In genomic region chr11:22055908-22056307, GRCm38 (mm10) we compare ENCODE assay signal across 34 mouse cellular contexts. TPM values are rescaled to one million over a fixed set of nuclear protein-coding genes. Genes with fewer than 3 reads are reported as not detected.
DNase-seq lines count a peak whose midpoint lies in the region; ATAC-seq and TF ChIP-seq lines count a peak whose summit lies in the region.
"Had no signal": no experiment of that assay in that cellular context is flagged by ENCODE, and none has a peak within 500 bp of the region (broad histone marks: within the 10 kb centered on the region; RNA-seq: fewer than 3 reads in every experiment).

No protein-coding gene starts in this region.

- H3K9ac ChIP-seq in midbrain, embryonic 11.5 days (ENCODE audit: low read length) = no peak overlapping the region
- H3K9ac ChIP-seq in midbrain, postnatal 0 days (replicated peaks; ENCODE audit: low read length, poor library complexity, severe bottlenecking) = no peak overlapping the region
- no peak overlapping the region for H3K9ac ChIP-seq in hindbrain, embryonic 13.5 days
- no peak overlapping the region for H3K9ac ChIP-seq in hindbrain, embryonic 15.5 days
- H3K9ac ChIP-seq in midbrain, embryonic 16.5 days (ENCODE audit: low read depth, low read length) = no peak overlapping the region
- H3K9ac ChIP-seq: forebrain, postnatal 0 days; liver, embryonic 14.5 days had no signal

- H3K9me3 ChIP-seq in midbrain, embryonic 11.5 days (ENCODE audit: control insufficient read depth, low read length) = no peaks in the 10 kb centered on the region
- H3K9me3 ChIP-seq in midbrain, postnatal 0 days (ENCODE audit: low read length) = no peaks in the 10 kb centered on the region
- no peaks in the 10 kb centered on the region for H3K9me3 ChIP-seq in hindbrain, embryonic 13.5 days
- H3K9me3 ChIP-seq in hindbrain, embryonic 15.5 days = no peaks in the 10 kb centered on the region
- H3K9me3 ChIP-seq in midbrain, embryonic 16.5 days (replicated peaks; ENCODE audit: control insufficient read depth, low read length, poor library complexity, severe bottlenecking) = no peaks in the 10 kb centered on the region

- 58% methylated on average over 6 of the region's 6 CpGs for whole genome bisulfite sequencing in midbrain, embryonic 11.5 days
- WGBS in midbrain, postnatal 0 days = 43% methylated on average over 6 of the region's 6 CpGs
- WGBS in hindbrain, embryonic 13.5 days = 30% methylated on average over 6 of the region's 6 CpGs
- 33% methylated on average over 6 of the region's 6 CpGs for WGBS in hindbrain, embryonic 15.5 days
- 29% methylated on average over 6 of the region's 6 CpGs for WGBS in midbrain, embryonic 16.5 days

- no peak for TF ChIP-seq CTCF in midbrain, postnatal 0 days (IDR thresholded peaks at IDR 0.05)

- H3K4me2 ChIP-seq in midbrain, embryonic 11.5 days = no peak overlapping the region
- no peak overlapping the region for H3K4me2 ChIP-seq in midbrain, postnatal 0 days (ENCODE audit: low read depth, low read length, poor library complexity, severe bottlenecking)
- H3K4me2 ChIP-seq in hindbrain, embryonic 13.5 days = no peak overlapping the region
- no peak overlapping the region for H3K4me2 ChIP-seq in hindbrain, embryonic 15.5 days
- H3K4me2 ChIP-seq in midbrain, embryonic 16.5 days (ENCODE audit: low read length) = no peak overlapping the region

- ATAC-seq in midbrain, embryonic 11.5 days (ENCODE audit: low FRiP score) = peak; percentile 38
- no peak for ATAC-seq in midbrain, postnatal 0 days (ENCODE audit: low FRiP score)
- ATAC-seq in hindbrain, embryonic 13.5 days (ENCODE audit: low FRiP score) = peak; percentile 78
- peak; percentile 63; the same call in 1 of the 2 replicates for ATAC-seq in hindbrain, embryonic 15.5 days (ENCODE audit: low FRiP score, low read depth)
- ATAC-seq in midbrain, embryonic 16.5 days = 0 out of 2 replicates have a peak, but pooled peaks have one; percentile 17
- ATAC-seq: activated CD4-positive, CD25-positive, alpha-beta regulatory T cell, adult 4 months; forebrain, postnatal 0 days had no signal

- H3K36me3 ChIP-seq in midbrain, embryonic 11.5 days (ENCODE audit: control insufficient read depth, insufficient read depth, low read length) = no peaks in the 10 kb centered on the region
- no peaks in the 10 kb centered on the region for H3K36me3 ChIP-seq in midbrain, postnatal 0 days (ENCODE audit: insufficient read depth, low read length)
- peaks cover 12% of the 10 kb centered on the region for H3K36me3 ChIP-seq in hindbrain, embryonic 13.5 days
- peaks cover 5% of the 10 kb centered on the region for H3K36me3 ChIP-seq in hindbrain, embryonic 15.5 days
- H3K36me3 ChIP-seq in midbrain, embryonic 16.5 days (ENCODE audit: control insufficient read depth, insufficient read depth, low read length) = no peaks in the 10 kb centered on the region

- H3K27me3 ChIP-seq in midbrain, embryonic 11.5 days (ENCODE audit: control insufficient read depth, insufficient read depth, low read length) = no peaks in the 10 kb centered on the region
- H3K27me3 ChIP-seq in midbrain, postnatal 0 days (ENCODE audit: insufficient read depth, low read length) = no peaks in the 10 kb centered on the region
- H3K27me3 ChIP-seq in hindbrain, embryonic 13.5 days = no peaks in the 10 kb centered on the region
- no peaks in the 10 kb centered on the region for H3K27me3 ChIP-seq in hindbrain, embryonic 15.5 days
- no peaks in the 10 kb centered on the region for H3K27me3 ChIP-seq in midbrain, embryonic 16.5 days (ENCODE audit: control insufficient read depth, insufficient read depth, low read depth, low read length)
- H3K27me3 ChIP-seq: CH12.LX had no signal

- peaks cover 24% of the 10 kb centered on the region for H3K4me1 ChIP-seq in midbrain, embryonic 11.5 days (ENCODE audit: control insufficient read depth, insufficient read depth, low read length)
- no peaks in the 10 kb centered on the region for H3K4me1 ChIP-seq in midbrain, postnatal 0 days (ENCODE audit: insufficient read depth, low read length)
- 0 out of 2 replicates have a peak, but pooled peaks cover 8% of the 10 kb centered on the region for H3K4me1 ChIP-seq in hindbrain, embryonic 13.5 days (replicated peaks)
- H3K4me1 ChIP-seq in hindbrain, embryonic 15.5 days (replicated peaks) = 0 out of 2 replicates have a peak, but pooled peaks cover 5% of the 10 kb centered on the region
- peaks cover 9% of the 10 kb centered on the region for H3K4me1 ChIP-seq in midbrain, embryonic 16.5 days (ENCODE audit: control insufficient read depth, insufficient read depth, low read length)

- no peak overlapping the region for H3K4me3 ChIP-seq in midbrain, embryonic 11.5 days (ENCODE audit: low read depth, low read length)
- no peak overlapping the region for H3K4me3 ChIP-seq in midbrain, postnatal 0 days (ENCODE audit: low read depth, low read length)
- no peak overlapping the region for H3K4me3 ChIP-seq in hindbrain, embryonic 13.5 days
- no peak overlapping the region for H3K4me3 ChIP-seq in hindbrain, embryonic 15.5 days
- H3K4me3 ChIP-seq in midbrain, embryonic 16.5 days (ENCODE audit: low read depth, low read length) = no peak overlapping the region

- no peak overlapping the region for H3K27ac ChIP-seq in midbrain, embryonic 11.5 days (ENCODE audit: low read depth, low read length)
- no peak overlapping the region for H3K27ac ChIP-seq in midbrain, postnatal 0 days (ENCODE audit: low read depth, low read length)
- H3K27ac ChIP-seq in hindbrain, embryonic 13.5 days = no peak overlapping the region
- no peak overlapping the region for H3K27ac ChIP-seq in hindbrain, embryonic 15.5 days (replicated peaks)
- H3K27ac ChIP-seq in midbrain, embryonic 16.5 days (ENCODE audit: low read length) = no peak overlapping the region
- H3K27ac ChIP-seq: liver, embryonic 14.5 days; macrophage; stomach, postnatal 0 days had no signal

- no peak for DNase-seq in midbrain, embryonic 11.5 days (ENCODE audit: low spot score, missing footprints)
- DNase-seq in midbrain, postnatal 0 days (ENCODE audit: low spot score) = no peak
- no peak for DNase-seq in cerebellum, postnatal 10 days
- DNase-seq in right cerebral cortex, postnatal 25 days = no peak
- DNase-seq: adrenal gland, adult 2 months; B cell, adult 2 months; cerebellum, adult 8-10 months; cerebellum, postnatal 36 days; forebrain, postnatal 0 days; kidney, adult 11 months; kidney, postnatal 14 days; layer of hippocampus, adult 9-11 months; liver; lung, adult 2 months; lung, postnatal 10 days; thymus, adult 18-20 months; thymus, postnatal 25 days had no signal

RNA-seq across cellular contexts. Expression of gene Otx1, which starts 53.2 kb away (rescaled TPM):
- polyA plus RNA-seq in midbrain, embryonic 11.5 days (2014; fragmentation: Nextera tagmentation; extraction: Ambion mirVana) = 40.6 and 43.7 TPM in 2 replicates
- 5.5 and 6.5 TPM in 2 replicates for total RNA-seq in midbrain, postnatal 0 days (2014; rRNA removed)
- polyA plus RNA-seq in midbrain, postnatal 0 days (2015; fragmentation: Nextera tagmentation; extraction: Ambion mirVana) = 7.6 and 8.1 TPM in 2 replicates
- polyA plus RNA-seq in hindbrain, embryonic 13.5 days (2015; fragmentation: Nextera tagmentation; extraction: Ambion mirVana) = 1.6 and 2.1 TPM in 2 replicates
- polyA plus RNA-seq in hindbrain, embryonic 15.5 days (2015; fragmentation: Nextera tagmentation; extraction: Ambion mirVana) = 1.9 and 3.6 TPM in 2 replicates
- polyA plus RNA-seq in midbrain, embryonic 16.5 days (2015; fragmentation: Nextera tagmentation; extraction: Ambion mirVana) = 9.8 and 11.0 TPM in 2 replicates
- total RNA-seq: adrenal gland, adult 2 months; adrenal gland, postnatal 4 days; CH12.LX; ES-E14; gastrocnemius, adult 8-10 months; heart, postnatal 25 days; megakaryocyte-erythroid progenitor cell, adult 5-6 weeks; neutrophil, adult 5-6 weeks had no signal
- polyA plus RNA-seq: adrenal gland, adult 2 months; gonadal fat pad, adult 2 months; kidney, embryonic 14.5 days; liver, embryonic 14.5 days; macrophage; spleen, adult 2 months; stomach, postnatal 0 days had no signal
